Mouse (Mus musculus) left cerebral cortex, adult 11 months (tissue): ENCODE measurements around the gene Mtnr1b.
"Not testable (repeated sequence)": the region's sequence is repeated elsewhere in the genome, so short reads cannot be mapped to it uniquely, and the experiment has no call there.

Experiments used
- DNase-seq: peaks from one replicate; pipeline ENCODE4 v3.0.0; 2022; ENCODE audit warnings: low spot score

The Mtnr1b gene

DNA sequence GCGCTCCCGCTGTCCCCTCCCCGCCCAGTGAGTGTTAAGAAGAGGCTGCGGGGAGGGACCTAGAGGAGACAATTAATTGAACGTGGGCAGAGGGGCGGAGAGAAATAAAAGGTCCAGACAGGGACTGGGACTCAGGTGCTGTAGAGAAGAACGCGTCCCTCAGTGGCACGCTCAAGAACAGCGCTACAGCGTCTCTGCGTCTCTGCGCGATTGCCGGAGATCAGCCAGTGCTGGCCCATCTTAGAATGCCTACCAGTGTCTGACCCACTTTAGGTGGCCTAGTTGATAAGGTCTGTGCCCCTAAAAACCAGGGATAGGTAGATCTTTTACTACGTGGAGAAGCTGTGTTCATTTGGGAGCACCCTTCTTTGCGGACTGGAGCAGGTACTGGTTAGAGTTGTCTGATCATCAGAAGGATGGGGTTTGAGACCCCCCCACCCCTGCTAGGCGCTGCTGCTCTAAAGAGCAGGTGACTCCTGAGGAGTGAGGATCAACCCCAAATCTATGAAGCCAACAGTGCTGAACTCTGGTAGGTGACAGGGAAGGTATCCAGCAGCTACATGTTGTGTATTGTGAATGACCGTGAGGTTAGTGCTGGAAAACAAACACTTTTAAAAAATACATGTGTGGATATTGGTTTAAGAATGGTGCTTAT lies at the start of gene Mtnr1b:
Gene Mtnr1b (minus strand): TSS at position 51 of the 655 bp plus-strand sequence.
- no peak for DNase-seq

DNA sequence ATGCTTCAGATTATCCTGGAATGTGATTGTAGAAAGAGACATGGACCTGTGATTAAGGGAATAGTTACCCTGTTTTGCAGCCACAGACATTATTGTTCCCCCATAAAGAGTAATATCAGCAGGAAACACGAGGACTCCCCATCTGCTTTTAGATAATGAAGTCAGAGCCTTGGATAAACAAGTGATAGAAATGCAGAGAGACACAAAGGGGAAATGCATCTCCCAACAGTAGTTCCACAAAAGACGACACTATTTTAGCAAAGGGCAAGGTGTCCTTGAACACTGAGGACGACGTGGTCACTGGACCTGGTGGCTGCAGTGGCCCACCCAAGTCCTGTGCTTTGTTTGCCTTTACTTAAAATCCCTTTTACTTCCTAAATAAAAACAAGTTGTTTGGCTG lies 45.9 kb upstream of the Mtnr1b start:
- DNase-seq = no peak

DNA sequence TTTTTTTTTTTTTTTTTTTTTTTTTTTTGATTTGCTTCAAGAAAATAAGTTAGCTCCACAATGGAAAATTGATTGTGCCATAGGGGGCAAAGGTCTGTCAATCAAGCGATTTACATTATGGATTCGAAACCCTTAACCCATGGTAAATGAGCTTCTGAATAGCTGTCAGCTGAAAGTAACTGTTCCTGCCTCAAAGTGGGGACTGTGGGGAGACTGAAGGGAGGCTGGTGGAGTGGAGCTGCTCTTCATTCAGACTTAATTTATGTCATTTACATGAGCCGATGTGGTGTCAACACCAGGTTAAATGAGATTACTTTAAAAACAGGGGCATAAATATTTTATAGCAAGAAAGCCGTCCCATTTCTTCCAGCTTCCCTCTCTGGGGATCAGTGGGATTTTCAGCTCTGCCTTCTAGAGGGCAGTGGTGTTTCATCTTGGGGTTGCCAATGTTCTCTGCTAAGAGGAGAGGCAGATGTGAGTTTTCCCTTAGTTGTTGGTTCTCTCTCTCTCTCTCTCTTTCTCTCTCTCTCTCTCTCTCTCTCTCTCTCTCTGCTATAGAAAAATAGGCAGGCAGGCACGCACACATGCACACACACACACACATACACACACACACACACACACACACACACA lies 45.1 kb upstream of the Mtnr1b start:
- DNase-seq = no peak

DNA sequence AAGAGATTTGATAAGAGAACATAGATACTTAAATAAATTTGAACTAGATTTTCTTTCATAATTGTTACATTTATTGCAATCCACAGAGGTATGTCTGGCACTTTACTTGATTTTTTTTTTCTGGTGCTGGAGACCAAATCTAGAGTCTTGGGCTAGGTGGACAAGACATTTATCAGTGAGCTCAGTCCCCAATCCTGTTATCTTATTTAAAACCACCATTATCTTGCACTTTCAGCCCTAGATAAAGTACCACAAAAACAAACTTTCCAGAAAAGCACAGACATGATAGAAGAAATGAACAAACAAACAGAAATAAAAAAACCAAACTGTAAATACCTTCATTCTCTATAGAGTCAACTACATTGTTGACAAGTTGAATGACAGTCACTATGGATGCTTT lies 42.2 kb upstream of the Mtnr1b start:
- no peak for DNase-seq

DNA sequence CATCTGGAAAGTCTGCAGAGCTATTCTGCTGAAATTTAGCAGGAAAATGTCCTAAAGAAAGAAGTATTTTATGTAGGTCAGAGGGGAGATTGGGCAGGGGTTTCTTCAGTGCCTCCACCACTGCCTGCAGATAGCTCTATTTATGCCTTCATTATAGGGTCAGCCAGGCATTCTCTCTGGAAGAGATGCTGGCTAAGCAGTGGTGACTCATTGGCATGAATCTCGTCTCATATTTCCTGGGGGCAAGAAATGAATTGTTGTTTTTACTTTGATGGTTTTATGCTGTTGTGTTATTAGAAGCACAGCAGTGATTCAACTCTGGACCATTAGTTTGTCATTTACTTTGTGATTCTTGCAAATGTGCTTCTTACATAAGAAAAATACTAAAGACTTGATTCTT lies 38.4 kb upstream of the Mtnr1b start:
- no peak for DNase-seq

DNA sequence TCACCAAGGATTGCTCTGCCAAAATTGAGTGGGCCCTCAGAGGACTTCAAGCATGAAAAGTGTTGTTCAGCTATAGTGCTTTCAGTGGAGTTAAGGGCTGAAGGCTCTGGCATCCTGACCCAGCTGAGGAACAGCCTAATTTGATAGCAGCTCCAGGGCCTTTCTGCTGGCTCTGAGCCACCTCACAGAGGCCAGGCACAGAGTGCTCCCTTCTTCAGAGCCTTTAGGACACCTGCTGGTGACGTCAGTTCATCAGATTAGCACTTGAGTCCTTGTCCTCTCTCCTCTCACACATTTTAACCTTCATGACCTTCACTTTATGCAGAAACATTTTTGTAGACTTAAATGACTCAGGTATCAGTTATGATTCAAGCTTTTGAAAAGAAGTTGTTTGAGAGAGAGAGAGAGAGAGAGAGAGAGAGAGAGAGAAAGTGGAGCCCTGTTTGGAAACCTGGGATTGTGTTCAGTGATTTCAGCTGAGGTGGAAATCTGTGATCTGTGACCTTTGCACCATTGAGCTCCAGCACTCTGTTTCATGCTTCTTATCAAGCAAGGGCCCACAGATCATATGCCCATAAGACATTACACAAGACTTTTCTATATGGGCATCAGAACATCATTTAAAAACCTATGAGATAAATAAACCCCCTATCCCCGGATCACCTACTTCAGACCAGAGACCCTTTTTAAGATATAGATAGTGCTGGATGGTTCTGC lies 35.2 kb upstream of the Mtnr1b start:
- no peak for DNase-seq

DNA sequence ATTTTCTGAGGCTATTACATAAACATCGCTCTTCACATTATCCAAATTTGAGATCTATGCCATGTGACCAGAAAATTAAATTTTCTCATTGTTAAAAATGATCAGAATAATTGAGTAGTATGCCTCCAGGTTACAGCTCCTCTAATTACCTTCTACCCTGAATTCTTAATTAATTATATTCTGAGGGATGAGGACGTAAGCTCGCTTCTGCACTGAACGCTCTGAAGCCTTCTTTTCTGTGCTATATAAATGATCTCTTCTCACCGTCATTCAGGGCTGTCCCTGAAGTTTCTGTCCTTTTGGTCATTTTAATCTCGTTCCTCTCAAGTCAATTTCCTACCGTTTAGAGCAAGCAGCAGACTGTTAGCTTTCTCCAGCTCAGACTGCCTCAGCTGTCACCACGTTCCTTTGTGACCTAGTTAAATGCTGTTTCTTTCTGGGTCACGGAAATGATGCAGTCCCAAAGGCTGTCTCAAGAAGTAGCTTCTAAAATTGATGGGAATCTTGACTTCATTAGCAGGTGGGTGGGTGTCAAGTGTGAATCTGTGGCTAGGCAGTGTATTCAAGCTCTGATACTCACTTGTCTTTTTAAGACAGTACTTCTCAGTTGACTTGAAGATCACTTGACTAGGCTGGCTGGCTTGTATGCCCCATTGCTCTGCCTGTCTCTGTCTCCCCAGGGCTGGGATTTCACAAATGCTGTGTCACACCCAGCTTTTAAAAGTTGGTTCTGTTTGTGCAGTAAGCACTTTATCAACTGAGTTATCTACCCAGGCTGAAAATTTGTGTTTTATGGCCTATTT lies 29.8 kb upstream of the Mtnr1b start:
- DNase-seq = no peak

DNA sequence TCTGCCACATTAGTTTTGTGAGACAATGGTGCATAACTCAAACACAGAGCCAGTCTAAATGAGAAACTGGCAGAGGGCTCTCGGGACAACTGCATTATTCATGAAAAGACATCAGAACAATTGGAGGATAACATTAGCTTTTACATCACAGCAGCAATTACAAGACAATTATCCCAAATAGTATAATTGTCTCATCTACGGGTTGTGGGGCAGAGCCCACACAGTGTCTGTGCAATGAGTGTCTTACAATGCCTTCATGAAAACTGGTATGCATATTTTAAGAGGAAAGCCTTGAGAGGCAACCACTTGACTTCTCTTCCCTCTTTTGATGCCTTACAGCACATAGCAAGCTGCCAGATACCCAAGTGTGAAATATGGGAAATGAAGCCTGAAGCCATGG lies 23.8 kb upstream of the Mtnr1b start:
- no peak for DNase-seq

DNA sequence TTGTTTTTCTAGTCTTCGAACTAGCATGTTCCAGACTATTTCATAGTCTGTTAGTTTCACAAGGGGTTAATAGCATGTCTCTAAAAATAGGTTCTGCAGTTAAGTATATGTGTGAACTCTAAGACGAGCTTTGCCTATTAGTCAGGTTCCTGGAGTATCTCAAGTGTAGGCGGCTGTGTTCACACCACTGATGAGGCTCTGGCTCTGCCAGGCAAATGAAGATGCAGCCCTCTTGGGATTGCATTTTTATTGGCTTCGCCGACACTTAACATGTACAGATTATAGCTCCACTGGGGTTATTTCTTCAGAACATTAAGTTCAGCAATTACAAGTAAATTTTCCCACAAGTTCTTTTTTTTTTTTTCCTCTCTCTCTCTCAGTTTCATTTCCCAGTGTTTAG lies 12.4 kb upstream of the Mtnr1b start:
- no peak for DNase-seq

DNA sequence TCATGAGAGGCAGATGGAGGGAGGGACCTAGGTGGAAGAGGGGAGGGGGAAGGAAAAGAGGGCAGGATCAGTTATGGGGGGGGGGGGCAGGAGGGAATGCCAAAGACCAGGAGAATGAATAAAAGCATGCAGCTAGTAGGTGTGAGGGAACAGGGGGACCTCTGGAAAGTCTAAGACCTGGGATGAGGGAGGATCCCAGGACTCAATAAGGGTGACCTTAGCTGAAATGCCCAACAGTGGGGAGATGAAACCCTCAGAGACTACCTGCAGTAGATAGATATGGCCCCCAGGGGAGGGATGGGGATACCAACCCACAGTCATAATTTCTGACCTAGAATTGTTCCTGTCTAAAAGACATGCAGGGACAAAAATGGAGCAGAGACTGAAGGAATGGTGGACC lies 6.4 kb upstream of the Mtnr1b start:
- no peak for DNase-seq

DNA sequence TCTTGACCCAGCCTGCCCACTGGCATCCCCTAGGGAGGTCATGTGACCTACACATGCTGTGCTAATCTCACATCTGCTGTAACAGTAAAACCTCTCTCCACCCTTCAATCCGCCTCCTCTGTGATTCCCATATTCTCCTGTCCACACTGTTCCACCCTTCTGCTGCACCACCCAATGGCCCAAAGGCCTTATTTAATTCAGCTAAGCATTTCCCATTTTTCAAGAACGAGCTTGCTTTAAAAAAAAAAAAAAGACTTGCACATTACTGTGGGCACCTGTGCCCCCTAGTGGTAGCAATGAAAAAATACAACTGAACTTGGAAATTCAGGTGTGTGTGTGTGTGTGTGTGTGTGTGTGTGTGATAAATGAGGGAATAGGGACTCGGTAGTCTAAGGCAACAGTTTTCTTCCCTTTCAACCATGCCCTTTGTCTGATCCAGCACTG lies 5.8 kb upstream of the Mtnr1b start:
- no peak for DNase-seq

DNA sequence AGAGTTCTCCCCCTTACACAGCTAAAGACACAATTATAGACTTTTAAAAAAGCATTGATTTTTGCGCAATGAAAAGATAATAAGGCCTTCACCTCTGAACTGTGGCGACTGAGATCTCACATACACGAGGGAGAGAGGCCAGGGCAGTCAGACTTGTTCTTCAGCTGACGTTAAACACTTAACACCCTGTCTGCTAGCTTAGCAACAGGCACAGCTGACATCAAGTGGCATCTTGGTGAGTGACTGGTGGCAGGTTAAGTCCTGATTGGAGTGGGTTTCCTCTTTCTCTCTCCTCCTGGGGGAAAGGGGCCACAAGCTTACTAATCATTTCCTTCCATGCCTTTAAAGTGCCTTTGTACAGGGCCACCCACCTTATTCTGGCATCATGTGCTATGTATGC lies 4.3 kb downstream of the Mtnr1b start:
- no peak for DNase-seq

DNA sequence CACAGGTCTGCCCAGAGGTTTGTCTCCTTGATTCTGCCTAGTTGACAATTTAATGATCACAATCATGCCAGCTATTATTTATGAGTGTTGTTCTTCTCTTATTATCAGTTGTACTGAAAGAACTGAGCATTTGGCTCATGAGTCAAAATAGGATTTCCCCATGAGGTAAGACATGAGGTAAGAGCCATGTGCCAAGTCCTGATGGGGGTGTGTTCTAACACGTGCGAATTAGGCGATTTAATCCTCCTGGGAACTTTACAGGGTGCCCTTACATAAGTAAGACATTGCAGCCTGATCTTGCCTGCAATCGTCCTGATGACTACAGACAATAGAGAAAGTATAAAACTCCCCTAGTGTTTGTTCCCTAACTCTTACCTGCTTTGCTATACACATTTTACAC lies 4.9 kb downstream of the Mtnr1b start:
- no peak for DNase-seq

DNA sequence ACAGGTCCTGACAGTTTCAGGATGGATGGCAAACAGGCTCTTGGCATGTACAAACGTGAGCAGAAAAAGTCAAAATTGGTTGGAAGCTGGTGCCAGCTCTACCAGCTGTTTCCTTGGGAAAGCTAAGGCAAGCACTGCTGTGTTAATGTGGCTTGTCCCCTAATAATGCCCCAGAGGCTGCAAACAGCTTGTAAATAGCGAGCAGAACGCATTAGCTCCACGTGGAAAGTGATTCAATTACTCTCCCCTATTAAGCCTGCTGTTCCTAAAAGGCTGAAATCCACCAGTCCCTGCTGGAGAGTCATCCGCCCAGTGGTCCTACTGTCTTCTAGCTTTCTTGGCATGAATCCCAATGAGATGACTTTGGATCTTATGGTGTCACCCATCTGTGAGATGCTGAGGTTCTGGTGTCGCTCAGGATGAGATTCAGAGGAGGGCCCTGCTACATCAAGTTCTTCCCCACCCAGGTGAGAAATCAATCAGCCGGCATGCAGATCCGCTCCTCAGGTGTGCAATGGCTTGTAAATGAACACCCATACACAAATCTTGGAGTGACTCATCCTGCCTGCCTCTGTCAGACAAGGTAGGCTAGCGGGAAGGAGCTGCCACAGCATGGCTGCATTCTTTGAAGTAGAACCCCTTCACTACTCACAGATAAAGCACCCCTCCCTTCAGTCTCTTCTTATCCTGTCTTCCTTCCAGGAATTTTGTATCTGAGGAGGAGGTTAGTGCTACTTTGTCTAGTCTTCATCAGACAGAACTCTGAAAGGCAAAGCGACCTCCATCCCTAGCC lies 7.9 kb downstream of the Mtnr1b start:
- no peak for DNase-seq

DNA sequence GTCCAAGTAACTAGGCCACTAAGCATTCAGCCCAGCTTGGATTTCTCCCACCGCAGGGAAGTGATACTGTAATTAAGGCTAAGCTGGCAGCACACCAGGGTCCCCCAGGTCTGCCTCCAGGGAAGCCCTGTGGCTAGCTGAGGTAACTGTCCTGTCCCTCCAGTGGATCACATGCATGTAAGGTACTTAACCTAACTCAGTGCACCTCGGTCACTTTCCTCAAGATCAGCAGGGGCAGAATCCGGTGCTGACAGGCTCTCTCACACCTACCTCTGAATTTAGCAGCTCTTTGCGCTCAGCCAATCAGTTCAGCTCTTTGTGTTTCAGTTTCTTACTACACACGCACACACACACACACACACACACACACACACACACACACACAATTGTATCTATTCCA lies 13.0 kb downstream of the Mtnr1b start:
- no peak for DNase-seq

DNA sequence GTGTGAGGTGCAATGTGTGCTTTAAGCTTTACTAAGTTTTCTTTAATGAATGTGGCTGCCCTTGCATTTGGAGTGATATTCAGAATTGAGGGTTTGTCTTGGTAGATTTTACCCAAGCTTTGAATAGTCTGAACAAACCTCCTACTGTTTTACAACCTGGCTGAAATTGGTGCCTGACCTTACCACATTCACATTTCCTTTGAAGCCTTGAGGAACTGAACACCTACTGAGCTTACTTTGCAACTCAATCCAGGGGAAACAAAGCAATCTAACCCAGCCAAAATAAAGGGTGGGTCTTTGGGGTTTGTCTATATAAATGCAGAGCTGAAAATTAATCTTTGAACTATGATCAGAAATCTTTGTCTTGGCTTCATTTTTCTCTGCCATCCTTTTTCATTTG lies 23.6 kb downstream of the Mtnr1b start:
- no peak for DNase-seq

DNA sequence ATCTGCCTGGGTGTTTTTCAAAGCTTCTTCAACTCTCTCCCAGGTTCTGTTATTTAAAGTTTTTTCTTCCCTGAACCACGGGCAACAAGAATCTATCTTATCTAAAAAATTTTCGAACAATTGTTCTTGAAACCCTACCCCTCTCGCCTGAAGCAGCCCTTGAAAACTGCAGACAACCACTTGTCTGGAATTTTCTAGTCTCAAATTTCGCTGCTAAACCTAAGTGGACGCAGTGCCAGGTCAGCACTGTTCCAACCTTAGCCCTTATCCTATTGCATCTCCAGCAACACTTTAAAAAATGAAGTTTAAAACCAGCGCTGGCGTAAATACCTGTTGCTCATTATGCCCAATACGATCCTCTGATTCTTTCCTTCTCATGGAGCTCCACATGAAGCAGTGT lies 29.0 kb downstream of the Mtnr1b start:
- DNase-seq = no peak

DNA sequence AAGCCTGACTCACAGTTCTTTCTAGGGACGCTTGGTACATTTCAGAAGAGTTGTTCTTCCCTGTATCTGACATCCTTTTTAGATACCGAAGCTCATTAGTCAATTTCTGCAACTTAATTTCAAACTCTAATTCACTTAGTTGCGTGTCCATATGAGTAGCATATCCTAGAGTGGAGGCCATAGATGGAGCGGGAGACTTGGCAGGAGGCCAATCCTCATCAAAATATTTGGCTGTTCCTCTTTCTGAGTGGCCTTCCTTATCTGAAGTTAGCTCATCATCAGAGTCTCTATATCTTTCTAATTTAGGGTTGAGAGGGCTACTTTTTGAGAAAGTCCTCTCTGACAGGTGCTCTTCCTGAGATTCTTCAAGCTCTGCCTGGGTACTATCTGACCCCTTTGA lies 29.4 kb downstream of the Mtnr1b start:
- DNase-seq = not testable (repeated sequence)

DNA sequence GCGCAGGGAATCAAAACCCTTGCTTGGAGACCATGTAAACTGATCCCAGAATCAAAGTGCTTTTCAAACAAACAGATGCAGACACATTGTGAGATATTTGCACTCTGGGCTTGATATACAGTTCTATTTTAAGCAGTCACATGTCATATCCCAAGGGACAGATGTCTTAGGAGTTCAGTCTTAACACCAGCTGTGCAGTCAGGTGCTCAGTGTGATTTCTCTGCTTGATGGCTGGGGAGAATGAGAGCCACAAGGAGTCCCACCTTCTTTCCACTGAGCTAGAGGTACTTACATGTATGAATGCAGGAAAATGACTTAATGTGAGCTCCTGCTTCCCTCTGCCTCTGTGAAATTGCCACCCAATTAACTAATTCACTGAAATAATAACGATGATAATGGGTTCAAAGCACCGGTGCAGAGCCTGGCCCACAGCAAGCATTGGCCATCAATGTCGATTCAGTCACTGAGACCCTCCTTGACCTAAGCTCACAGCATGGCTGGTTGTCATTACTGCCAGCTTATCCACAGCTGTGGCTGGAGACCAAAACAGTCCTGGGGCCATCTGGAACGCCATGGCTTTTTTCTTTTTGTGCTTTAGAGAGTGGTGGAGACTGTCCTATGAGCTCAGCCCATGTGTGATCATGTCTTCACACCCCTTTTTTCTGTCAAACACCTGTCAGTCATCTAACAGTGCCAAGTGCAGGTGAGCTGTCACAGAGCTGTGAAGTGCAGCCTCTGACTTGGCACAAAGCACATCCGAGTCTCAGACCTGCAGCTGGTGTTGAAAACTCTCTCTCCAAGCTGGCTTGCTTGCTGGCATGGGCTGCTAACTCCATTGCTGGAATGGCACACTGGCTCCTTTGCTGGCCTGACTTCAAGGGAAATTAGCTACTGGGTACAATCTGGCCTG lies 61.1 kb downstream of the Mtnr1b start:
- DNase-seq = no peak

DNA sequence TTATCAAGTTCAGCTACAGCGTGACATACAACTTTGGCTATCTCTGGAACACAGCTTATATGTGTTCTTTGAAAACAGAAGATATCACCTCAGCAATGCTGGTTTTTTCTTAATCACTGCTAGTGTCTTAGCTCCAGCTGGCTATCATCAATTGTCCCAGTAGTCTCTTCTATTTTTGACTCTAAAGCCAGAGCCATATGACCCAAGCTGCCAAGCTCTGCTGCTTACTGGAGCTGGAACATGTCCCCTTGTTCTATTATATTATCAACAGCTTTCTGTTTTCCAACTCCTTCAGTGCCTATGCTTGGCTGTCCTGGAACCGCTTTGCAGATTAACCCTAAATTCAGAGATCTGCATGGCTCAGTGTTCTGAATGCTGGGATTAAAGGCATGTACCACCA lies 70.1 kb downstream of the Mtnr1b start:
- no peak for DNase-seq
